Mouse (Mus musculus) ES-Bruce4 (cell line): ENCODE results near the gene Cpeb2.

ENCODE experiments used
- CTCF ChIP-seq: IDR thresholded peaks from one replicate; pipeline ENCODE4 v1.8.1; 2011; ENCODE audit warnings: low read depth, low read length
- EP300 ChIP-seq: IDR thresholded peaks from 2 replicates; pipeline ENCODE4 v1.6.1; 2011; ENCODE audit warnings: low read depth, low read length; ENCODE audit not compliant: insufficient read depth
- POLR2A ChIP-seq: IDR thresholded peaks from one replicate; pipeline ENCODE4 v1.8.1; 2011; ENCODE audit warnings: low read length; ENCODE audit not compliant: insufficient read depth

DNA sequence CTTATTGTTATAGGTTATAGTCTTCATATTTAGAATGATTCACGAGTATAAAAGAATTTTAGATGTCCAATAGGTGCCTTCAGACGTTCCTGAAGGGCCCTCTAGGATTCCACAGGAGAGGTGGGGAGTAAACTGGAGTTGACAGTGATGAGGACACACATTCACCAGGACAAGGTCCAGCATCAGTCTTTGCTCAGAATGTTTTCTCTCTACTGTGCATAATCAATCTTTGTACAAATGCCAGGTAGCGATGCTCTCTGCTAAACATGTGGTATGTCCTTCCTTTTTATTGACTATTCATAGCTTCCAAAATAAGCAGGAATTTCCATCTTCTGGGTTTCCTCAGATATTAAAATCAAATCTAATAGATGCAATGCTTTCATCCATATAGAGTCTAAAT, 8.7 kb upstream of the Cpeb2 start:
- TF ChIP-seq CTCF (no peak), POLR2A (no peak), EP300 (no peak)
